Mouse (Mus musculus): Measurements from ENCODE around the gene Cmip.

Gene Cmip

DNA sequence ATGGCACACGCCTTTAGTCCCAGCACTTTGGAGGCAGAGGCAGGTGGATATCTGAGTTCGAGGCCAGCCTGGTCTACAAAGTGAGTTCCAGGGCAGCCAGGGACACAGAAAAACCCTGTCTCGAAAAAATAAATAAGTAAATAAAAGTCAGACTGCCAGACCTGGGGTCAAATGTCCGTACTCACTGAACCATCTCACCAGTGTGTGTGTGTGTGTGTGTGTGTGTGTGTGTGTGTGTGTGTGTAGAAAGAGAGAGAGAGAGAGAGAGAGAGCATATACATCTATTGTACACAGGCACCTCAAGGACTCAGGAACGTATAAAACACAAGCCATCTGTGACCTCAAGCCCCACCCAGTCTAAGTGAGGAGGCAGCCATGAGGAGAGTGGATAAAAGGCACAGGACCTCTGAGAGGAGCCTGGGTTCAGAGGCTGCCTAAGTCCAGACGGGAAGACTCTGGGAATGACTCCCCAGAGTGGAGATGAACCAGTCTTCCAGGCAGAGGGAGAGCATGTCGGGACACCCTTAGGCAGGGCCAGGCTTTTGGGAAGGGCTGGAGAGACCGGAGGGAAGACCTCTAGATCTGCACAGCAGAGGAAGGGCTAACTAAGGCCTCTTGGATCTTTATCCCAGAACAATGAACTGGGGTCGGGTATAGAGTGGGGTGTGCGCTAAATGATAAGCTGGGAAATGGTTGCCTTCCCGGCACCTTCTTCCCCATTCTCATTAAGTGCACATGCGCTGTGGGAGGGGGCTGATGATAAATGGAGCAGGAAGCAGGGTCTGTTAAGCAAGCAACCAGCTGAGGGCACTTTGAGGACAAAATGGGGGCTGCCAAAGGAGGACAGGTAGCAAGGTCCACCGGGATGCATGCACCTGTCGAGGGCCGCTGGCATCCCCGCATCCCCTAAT is 212.8 kb downstream of the Cmip start:
- DNase-seq (ENCODE audit: low read depth) = no peak

GRCm38 (mm10) chr8:117470342-117470781 is 213.5 kb downstream of the Cmip start:
- peak; percentile 82 for DNase-seq (ENCODE audit: low read depth)

DNA sequence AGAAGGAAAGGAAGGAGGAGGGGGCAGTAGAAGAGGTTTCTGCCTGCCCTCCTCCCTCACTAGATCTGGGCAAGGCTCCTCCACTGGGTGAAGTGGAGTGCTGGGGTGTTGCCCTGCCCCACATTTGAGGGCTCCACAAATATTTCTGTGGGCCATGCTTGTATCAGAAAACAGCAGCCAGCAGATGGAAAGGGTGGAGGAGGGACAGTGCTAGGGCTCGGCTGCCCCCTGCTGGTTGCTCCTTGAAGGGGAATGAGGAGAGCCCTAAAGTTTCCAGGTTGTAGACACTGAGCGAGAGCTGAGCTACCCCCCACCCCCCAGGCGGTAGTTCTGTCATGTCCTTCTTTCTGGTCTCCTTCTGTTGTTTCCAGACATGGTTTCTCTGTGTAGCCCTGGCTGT is 214.3 kb downstream of the Cmip start:
- peak; percentile 89 for DNase-seq (ENCODE audit: low read depth)

DNA sequence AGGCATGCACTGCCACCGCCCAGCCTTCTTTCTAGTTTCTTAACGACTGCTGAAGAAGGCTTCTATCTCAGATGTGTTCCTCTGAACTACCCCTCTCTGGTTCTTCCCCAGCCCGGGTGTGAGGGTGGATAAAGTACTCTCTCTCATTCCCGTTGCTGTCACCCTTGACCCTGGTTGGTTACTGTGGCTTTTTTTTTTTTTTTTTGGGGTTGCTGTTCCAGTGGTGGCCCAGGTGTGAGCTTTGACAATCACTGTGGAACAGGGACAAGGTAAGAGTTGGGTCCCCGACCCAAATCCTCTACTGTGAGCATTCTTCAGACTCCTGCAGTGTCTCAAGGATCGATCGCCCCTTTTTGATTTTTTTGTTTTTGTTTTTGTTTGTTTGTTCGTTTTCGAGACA is 214.8 kb downstream of the Cmip start:
- DNase-seq (ENCODE audit: low read depth) = no peak

GRCm38 (mm10) chr8:117472332-117472731 is 215.5 kb downstream of the Cmip start:
- DNase-seq (ENCODE audit: low read depth) = no peak

- peak; percentile 95 for DNase-seq (ENCODE audit: low read depth)
Measured at GRCm38 (mm10) chr8:117474944-117475343, 218.1 kb downstream of the Cmip start.

DNA sequence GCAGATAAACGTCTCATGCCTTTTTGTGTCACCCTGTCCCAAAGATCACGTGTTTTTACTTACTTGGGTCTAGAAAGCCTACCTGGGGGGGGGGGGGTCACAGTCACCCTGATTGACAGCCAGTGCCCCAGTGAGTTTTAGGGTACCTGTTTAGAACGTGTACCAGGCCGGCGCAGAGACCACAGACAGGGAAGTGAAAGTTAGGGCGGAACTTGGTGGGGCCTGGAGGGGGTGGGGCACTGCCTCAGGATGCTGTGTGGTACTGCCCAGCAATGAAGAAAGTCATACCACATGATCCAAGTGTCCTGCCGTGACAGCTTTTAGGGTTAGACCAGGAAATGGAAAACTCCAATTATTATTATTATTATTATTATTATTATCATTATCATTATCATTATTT is 219.0 kb downstream of the Cmip start:
- no peak for DNase-seq (ENCODE audit: low read depth)

- no peak for DNase-seq (ENCODE audit: low read depth)
Measured at GRCm38 (mm10) chr8:117478082-117478481, 221.2 kb downstream of the Cmip start.

GRCm38 (mm10) chr8:117479996-117480395 is 223.1 kb downstream of the Cmip start:
- peak; percentile 30 for DNase-seq (ENCODE audit: low read depth)

- DNase-seq (ENCODE audit: low read depth) = no peak
Measured at GRCm38 (mm10) chr8:117480516-117480915, 223.7 kb downstream of the Cmip start.

- DNase-seq (ENCODE audit: low read depth) = no peak
Measured at GRCm38 (mm10) chr8:117481830-117482229, 225.0 kb downstream of the Cmip start.

- no peak for DNase-seq (ENCODE audit: low read depth)
Measured at GRCm38 (mm10) chr8:117484731-117485130, 227.9 kb downstream of the Cmip start.

GRCm38 (mm10) chr8:117485316-117485715 is 228.5 kb downstream of the Cmip start:
- DNase-seq (ENCODE audit: low read depth) = peak; percentile 68

- no peak for DNase-seq (ENCODE audit: low read depth)
Measured at GRCm38 (mm10) chr8:117488246-117489005, 231.6 kb downstream of the Cmip start.

DNA sequence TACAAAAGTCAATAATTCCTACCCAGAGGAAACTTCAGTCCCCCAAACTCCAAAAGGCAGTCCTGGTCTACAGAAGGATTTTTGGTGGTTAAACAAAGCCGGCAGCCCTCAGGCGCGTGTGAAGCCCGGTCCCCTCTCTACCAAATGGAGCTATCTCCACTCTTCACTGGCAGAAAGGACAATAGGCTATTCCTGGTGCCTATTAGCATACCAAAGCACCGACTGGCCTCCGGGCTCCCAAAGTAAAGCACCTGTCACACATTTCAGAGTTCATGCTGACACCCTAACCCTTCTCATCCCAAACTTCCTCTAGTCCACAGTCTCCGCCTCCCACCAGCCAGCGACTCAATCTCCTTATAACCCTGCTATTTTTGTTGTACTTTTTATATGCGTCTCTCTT is 236.7 kb downstream of the Cmip start:
- no peak for DNase-seq (ENCODE audit: low read depth)

DNA sequence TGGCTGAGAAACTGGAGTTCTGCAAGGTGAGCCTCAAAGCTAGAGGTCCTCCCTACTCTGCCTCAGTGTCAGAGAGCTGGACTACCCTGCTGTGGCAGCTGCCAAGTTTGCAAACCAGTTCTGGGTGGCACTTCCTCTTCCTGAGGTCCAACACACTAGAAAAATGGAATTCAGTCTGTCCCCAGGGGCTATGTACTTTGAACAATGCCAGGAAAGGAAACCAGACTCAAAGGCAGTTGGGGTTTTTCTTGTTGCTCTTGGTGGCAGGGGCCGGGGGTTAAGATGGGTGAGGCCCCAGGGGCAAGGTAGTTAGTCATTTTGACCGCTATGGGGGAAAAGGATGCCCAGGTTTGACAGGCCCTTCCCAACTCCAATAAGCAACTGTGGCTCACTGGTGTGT is 238.0 kb downstream of the Cmip start:
- no peak for DNase-seq (ENCODE audit: low read depth)

DNA sequence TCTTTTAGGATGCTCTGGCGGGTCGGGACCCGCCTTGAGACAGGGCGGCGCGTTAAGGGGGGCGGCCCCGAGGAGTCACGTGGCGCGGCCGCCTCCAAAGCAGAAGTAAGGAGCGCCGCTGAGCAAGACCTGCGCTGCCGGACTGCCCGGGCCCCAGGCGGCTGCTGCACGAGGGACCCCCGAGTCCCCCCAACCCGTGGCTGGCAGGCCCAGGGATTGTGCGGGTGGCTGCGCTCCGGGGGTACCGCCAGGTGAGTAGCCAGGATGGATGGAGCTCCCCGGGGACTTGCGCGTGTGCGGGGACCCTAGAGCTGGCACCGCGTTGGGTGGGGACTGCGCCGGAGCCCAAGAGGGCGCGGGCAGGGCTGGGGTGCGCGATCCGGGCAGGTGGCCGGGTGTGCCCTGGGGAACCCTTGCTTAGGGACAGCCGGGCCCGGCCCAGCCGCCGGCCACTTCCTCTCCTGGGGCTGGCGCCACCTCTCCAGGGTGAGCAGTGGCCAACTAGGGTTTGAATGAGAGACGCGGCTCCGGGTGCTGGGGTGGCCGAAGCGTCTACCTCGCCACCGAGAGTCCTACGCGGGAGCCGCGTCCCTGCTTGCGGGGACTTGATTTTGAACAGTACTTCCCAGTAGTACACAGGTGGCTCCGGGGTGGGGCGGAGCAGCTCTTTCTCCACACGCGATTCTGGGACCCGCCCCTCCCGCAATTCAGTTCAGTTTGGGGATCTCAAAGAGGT is 241.5 kb downstream of the Cmip start, which contains the start of gene Plcg2:
Gene Plcg2, plus strand, starts transcription at position 113 of the 736 bp plus-strand sequence.
- DNase-seq (ENCODE audit: low read depth) = no peak

- DNase-seq (ENCODE audit: low read depth) = no peak
Measured at GRCm38 (mm10) chr8:117498915-117499540, 242.2 kb downstream of the Cmip start.

DNA sequence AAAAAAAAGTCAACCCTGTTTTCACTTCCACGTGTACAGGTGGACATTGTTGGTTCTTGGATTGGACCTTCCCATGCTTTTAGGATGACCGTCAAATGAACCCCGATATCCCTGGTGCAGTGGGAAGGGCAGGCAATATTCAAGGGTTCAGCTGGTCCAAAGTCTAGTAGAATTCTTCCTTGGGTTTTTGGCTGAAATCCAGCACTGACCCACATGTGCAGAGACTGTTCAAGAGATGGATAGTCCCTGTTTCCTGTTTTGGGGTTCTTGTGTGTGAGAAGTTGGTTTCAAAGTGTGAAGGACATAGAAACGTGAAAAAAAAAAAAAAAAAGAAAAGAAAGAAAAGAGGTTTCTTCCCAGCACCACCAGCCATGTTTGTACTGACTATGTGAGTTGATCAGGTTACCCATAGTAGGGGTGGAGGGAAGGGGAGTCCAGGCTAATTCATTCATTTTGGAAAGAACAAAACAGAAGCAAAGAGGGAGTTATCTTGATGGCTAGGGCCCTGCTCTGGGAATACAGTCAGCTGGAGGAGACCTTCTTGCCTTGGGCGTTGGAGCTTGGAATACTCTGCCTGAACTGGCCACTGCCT is 243.5 kb downstream of the Cmip start:
- DNase-seq (ENCODE audit: low read depth) = no peak

DNA sequence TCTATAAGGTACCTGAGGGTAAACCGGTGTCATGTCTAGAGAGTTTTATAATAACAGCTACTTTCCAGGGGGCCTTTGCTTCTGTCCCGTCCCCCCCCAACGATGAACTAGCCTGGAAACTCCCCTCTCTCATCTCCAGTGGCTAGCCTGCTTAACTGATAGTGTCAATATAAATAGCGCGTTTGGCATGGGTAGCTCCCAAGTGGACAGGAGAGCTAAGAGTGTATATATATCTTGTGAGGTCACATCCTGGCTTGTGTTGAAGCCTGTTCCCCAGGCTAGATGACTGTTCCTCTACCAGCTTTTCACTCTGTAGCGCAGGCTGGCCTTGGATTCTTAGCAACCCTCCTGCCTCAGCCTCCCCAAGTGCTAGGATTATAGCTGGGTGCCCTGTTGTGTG is 244.5 kb downstream of the Cmip start:
- no peak for DNase-seq (ENCODE audit: low read depth)

GRCm38 (mm10) chr8:117503405-117504069 is 246.7 kb downstream of the Cmip start:
- DNase-seq (ENCODE audit: low read depth) = no peak

Data from NIH3T3 (cell line).